Mouse (Mus musculus) embryonic facial prominence, embryonic 15.5 days (tissue): Measurements from ENCODE around the gene Irf4. TPM values are rescaled to one million over a fixed set of nuclear protein-coding genes. Genes with fewer than 3 reads are reported as not detected.

Experiments used
- ATAC-seq: fragments of 200-750 bp; cut with Nextera tagmentation; 2 replicates; pipeline ENCODE4 v1.8.0; 2017; ENCODE audit warnings: low read depth, moderate TSS enrichment; ENCODE audit not compliant: insufficient number of reproducible peaks, low FRiP score, low TSS enrichment
- H3K27ac ChIP-seq: fragments of 300-500 bp; sonication (generic); replicated peaks from 2 replicates; pipeline ENCODE4 v1.5.1; 2015; ENCODE audit warnings: mild to moderate bottlenecking, inconsistent platforms
- H3K27me3 ChIP-seq: fragments of 300-500 bp; sonication (generic); 2 replicates; pipeline ENCODE4 v1.6.1; 2015; ENCODE audit warnings: inconsistent platforms
- H3K36me3 ChIP-seq: fragments of 300-500 bp; sonication (generic); 2 replicates; pipeline ENCODE4 v1.6.1; 2015; ENCODE audit warnings: mild to moderate bottlenecking, inconsistent platforms
- H3K4me1 ChIP-seq: fragments of 300-500 bp; sonication (generic); 2 replicates; pipeline ENCODE4 v1.6.1; 2015; ENCODE audit warnings: inconsistent platforms
- H3K4me2 ChIP-seq: fragments of 300-500 bp; sonication (generic); replicated peaks from 2 replicates; pipeline ENCODE4 v1.6.1; 2015; ENCODE audit warnings: mild to moderate bottlenecking, inconsistent platforms
- H3K4me3 ChIP-seq: fragments of 300-500 bp; sonication (generic); replicated peaks from 2 replicates; pipeline ENCODE4 v1.5.1; 2015; ENCODE audit warnings: mild to moderate bottlenecking, inconsistent platforms
- H3K9ac ChIP-seq: fragments of 300-500 bp; sonication (generic); 2 replicates; pipeline ENCODE4 v1.6.1; 2015; ENCODE audit warnings: inconsistent platforms
- H3K9me3 ChIP-seq: fragments of 300-500 bp; sonication (generic); replicated peaks from 2 replicates; pipeline ENCODE4 v1.6.1; 2016; ENCODE audit warnings: inconsistent platforms
- WGBS: fragments of 180-500 bp; shearing (Covaris S2); methylation state at CpG from one replicate; pipeline ENCODE4 v1.1.7; 2015; 5-methylcytosine and 5-hydroxymethylcytosine counted together
- polyA plus RNA-seq: library from polyadenylated mRNA; unstranded; fragments of >200 nt; fragmentation: Nextera tagmentation; extraction: Ambion mirVana; gene quantifications from 2 replicates; pipeline ENCODE4 v1.2.1, GENCODE M21; 2015

Gene Irf4
- polyA plus RNA-seq, 1 experiment from 2014 or later = 0.20 TPM

DNA sequence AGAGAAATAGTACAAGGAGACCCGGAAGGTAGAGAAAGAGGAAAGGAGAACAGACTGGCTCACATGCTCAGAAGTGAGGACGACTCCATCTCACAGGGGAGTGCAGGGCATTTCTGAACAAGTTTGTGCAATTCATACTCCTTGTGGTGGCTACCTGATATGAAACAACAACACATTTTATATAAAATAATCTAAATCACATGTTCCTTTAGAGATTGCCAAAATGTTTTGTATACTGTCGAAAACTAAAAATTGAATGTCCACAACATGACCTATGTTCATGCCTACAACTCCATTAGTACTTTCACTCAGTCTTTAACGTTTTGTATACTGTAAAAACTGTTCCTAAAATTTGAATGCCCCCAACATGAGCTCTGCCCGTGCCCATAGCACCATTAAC, 7.9 kb upstream of the Irf4 start:
- H3K9me3 ChIP-seq = no peaks in the 10 kb centered on the region
- no peaks in the 10 kb centered on the region for H3K4me1 ChIP-seq
- no peak overlapping the region for H3K9ac ChIP-seq
- H3K4me2 ChIP-seq = no peak overlapping the region
- 72% methylated on average over 5 of the region's 5 CpGs for WGBS
- peaks cover 4% of the 10 kb centered on the region; the same call in 1 of the 2 replicates for H3K27me3 ChIP-seq
- H3K27ac ChIP-seq = no peak overlapping the region
- no peak for ATAC-seq
- H3K36me3 ChIP-seq = no peaks in the 10 kb centered on the region
- H3K4me3 ChIP-seq = no peak overlapping the region

DNA sequence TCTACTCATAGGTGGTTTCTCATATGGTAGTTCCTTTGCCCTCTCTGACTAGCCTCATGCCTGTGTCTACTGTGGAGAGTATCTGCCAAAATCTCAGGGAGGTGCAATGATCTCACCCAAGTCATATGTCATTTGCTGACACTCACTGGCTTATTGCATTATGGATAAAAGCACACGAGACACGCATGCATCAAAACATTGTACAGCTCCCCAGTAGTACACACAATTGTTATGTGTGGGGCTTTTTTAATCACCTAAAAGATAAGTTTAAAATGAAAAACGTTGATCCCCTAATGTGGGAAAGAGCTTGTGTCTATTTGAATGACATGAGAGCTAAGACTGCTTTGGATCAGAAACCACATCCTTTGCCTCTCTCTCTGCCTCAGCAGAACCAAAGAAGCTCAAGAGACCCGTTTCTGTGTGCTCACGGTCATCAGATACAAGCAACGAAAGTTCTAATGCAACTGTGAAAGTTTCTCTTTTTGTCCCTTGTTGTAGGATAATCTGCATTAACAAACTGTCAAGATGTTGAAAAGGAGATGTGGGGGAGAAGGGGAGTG, 6.5 kb upstream of the Irf4 start:
- whole genome bisulfite sequencing = 72% methylated on average over 6 of the region's 6 CpGs
- H3K9me3 ChIP-seq = no peaks in the 10 kb centered on the region
- no peak overlapping the region for H3K9ac ChIP-seq
- H3K27me3 ChIP-seq = peaks cover 15% of the 10 kb centered on the region
- no peak for ATAC-seq
- no peak overlapping the region for H3K27ac ChIP-seq
- no peaks in the 10 kb centered on the region for H3K36me3 ChIP-seq
- H3K4me2 ChIP-seq = no peak overlapping the region
- no peaks in the 10 kb centered on the region for H3K4me1 ChIP-seq
- H3K4me3 ChIP-seq = no peak overlapping the region

DNA sequence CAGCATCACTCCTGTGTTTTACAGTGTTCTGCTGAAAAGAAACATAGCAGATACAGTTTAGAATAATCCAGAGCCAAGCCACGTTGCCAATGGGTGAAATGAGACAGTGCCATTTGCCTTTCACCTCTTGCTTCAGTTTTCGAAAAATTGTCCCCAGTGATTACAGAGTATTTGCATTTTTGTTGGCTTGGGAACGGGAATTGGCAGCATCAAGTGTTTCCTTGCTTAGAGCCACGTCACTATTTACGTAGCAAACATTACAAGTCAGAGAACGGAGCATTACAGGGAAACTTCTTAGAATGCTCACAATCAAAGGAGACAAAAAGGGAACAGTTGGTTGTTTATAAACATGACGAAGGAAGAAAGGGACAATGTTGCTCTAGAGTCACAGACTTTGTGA, 3.9 kb upstream of the Irf4 start:
- Histone ChIP-seq H3K9me3 (no peaks in the 10 kb centered on the region), H3K4me2 (no peak overlapping the region), H3K4me1 (peaks cover 15% of the 10 kb centered on the region), H3K27me3 (peaks cover 41% of the 10 kb centered on the region), H3K4me3 (no peak overlapping the region), H3K27ac (no peak overlapping the region), H3K9ac (no peak overlapping the region), H3K36me3 (no peaks in the 10 kb centered on the region)
- WGBS = 61% methylated on average over 7 of the region's 7 CpGs
- ATAC-seq = no peak

DNA sequence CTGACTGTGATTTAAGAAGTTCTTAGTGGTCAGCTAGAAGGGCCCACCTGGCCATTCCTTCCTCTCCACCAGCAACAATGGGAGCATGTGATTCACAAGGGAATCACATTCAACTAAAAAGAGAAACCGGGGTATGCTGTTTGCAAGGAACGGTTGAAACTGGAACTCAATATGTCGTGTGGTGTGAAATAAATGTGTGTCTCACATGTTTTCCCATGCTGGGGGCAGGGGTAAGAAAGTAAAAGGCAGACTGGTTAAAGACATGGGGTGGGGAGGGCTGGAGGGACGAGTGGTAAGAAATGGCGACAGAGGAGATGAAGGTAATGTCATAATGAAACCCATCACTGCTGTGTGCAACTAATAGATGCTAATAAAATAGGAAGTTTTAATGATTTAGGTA, 2.0 kb upstream of the Irf4 start:
- Histone ChIP-seq H3K27me3 (peaks cover 60% of the 10 kb centered on the region), H3K4me1 (peaks cover 23% of the 10 kb centered on the region), H3K9ac (no peak overlapping the region), H3K9me3 (no peaks in the 10 kb centered on the region), H3K36me3 (no peaks in the 10 kb centered on the region), H3K4me3 (no peak overlapping the region), H3K4me2 (no peak overlapping the region), H3K27ac (no peak overlapping the region)
- WGBS = 63% methylated on average over 5 of the region's 5 CpGs
- ATAC-seq = no peak

DNA sequence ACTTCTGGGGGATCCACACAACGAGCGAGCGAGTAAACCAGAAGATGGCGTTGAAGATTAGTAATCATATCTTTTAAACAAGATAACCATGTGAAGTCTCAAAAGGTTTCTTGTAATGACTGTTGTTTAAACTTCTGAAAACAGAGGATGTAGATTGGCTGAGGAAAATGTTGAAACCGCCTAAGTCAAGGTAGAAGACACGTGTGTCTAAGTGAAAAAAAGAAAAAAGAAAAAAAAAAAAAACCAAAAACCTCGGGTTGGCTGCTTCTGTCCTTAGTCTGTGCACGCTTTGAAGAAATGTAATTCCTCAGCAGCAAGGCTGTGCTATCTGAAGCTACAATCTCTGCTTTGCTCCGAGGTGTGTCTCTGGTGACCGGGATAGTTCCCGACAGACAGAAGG, 1.5 kb upstream of the Irf4 start:
- H3K27ac ChIP-seq = no peak overlapping the region
- peaks cover 61% of the 10 kb centered on the region for H3K27me3 ChIP-seq
- no peak for ATAC-seq
- H3K9me3 ChIP-seq = no peaks in the 10 kb centered on the region
- 54% methylated on average over 11 of the region's 11 CpGs for WGBS
- no peaks in the 10 kb centered on the region for H3K36me3 ChIP-seq
- H3K4me2 ChIP-seq = no peak overlapping the region
- peaks cover 23% of the 10 kb centered on the region for H3K4me1 ChIP-seq
- H3K9ac ChIP-seq = no peak overlapping the region
- no peak overlapping the region for H3K4me3 ChIP-seq

DNA sequence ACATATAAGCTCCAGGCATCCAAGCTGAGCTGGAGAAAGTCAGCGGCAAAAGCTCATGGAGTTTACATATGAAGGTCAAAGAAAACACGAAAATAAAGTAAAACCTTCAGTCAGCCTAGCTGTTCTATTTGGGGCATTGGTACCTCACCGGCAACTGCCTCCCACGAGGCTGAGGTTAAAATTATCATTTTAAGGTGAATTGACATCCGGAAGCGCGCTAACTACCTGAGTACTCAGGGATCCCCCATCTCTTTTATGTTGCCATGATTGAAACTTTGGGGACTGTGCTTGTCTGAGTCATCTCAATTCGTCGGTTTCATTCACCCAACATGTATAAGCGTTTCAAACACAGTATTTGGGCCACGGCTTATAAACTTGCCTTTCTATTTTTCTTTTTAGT, 705 bp upstream of the Irf4 start:
- Histone ChIP-seq H3K27ac (no peak overlapping the region), H3K4me2 (no peak overlapping the region), H3K9me3 (no peaks in the 10 kb centered on the region), H3K4me1 (peaks cover 23% of the 10 kb centered on the region), H3K9ac (no peak overlapping the region), H3K36me3 (no peaks in the 10 kb centered on the region), H3K27me3 (peaks cover 67% of the 10 kb centered on the region), H3K4me3 (no peak overlapping the region)
- 54% methylated on average over 11 of the region's 11 CpGs for WGBS
- ATAC-seq = no peak

DNA sequence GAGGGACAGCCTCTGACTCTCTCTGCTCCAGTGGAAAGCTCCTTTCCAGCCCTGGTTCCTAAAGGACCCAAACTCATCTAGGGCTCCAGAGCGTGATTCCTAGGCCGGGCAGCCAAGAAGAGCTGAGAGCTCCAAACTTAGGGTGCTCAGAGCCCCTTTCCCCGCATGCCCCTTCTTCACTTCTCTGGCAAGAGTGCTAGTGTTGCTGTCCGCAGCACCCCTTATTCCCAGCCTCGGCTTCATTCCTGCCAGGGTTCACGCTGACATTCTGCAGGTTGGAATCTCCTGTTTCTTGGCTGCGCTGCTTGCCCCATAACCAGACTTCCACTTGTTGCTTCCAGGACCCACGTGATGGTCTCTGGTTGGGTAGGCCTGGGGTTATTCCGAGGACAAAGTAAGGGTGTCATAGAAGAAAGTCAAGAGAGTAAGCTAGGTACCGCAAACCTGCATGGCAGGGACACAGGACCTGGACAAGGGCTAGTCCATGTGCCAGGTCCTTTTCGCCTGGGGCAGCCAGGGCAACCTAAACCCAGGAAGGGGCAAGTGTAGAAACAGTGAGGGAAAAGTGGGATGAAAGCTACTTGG, 623 bp downstream of the Irf4 start:
- Histone ChIP-seq H3K27ac (no peak overlapping the region), H3K4me3 (peak overlapping the region; percentile 39), H3K4me1 (peaks cover 23% of the 10 kb centered on the region), H3K27me3 (peaks cover 67% of the 10 kb centered on the region), H3K4me2 (peak overlapping the region; percentile 75), H3K9ac (no peak overlapping the region), H3K36me3 (no peaks in the 10 kb centered on the region), H3K9me3 (no peaks in the 10 kb centered on the region)
- ATAC-seq = no peak
- 4% methylated on average over 11 of the region's 11 CpGs for WGBS

DNA sequence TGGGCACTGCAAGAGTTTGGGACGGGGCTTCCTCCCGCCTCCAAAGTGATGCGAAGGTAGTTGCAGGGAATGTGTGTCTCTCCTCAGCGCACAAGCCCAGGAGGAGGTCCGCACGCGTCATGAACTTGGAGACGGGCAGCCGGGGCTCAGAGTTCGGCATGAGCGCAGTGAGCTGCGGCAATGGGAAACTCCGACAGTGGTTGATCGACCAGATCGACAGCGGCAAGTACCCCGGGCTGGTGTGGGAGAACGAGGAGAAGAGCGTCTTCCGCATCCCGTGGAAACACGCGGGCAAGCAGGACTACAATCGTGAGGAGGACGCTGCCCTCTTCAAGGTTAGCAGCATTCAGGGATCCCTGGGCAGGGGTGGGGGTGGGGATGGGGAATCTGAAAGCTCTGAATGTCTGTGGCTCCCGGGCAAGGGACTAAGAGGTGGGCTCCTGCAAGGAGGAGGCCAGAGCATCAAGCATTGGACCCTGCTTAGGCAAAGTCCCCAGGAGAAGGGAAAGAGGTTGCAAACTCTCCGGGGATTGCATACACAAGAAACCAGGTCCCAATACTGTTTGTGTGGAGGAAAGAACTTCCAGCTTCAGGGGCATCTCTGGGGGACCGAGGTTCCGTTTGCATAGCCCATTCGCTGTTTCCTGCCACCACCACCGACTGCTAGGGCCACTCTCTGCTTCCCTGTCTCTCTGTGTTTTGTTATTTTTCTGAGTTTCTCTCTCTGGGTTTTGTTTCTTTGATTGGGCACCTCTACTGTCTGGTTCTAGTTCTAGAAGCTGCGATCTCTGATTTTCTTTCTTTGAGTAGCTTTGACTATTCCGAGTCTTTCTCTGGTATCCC, 1.7 kb downstream of the Irf4 start:
- no peak for ATAC-seq
- Histone ChIP-seq H3K27ac (no peak overlapping the region), H3K4me3 (peak overlapping the region; percentile 39), H3K4me2 (peak overlapping the region; percentile 75), H3K36me3 (no peaks in the 10 kb centered on the region), H3K27me3 (peaks cover 70% of the 10 kb centered on the region), H3K9ac (no peak overlapping the region), H3K4me1 (peaks cover 23% of the 10 kb centered on the region), H3K9me3 (no peaks in the 10 kb centered on the region)
- 3% methylated on average over 33 of the region's 33 CpGs for WGBS

DNA sequence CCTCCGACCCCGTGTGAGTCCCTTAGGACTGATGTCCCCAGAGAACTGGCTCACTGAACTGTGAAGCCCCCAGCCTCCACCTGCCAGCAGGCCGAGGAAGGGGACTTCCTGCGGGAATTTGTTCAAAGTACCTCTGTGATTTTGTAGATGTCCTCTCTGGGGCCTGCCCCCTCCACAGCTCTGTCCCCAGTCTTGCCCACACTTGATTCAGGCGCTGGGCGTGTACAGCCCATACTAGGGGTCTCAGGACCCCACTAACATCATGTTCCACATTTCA, 2.2 kb downstream of the Irf4 start:
- H3K36me3 ChIP-seq = no peaks in the 10 kb centered on the region
- peaks cover 66% of the 10 kb centered on the region for H3K27me3 ChIP-seq
- no peak overlapping the region for H3K27ac ChIP-seq
- no peak overlapping the region for H3K4me3 ChIP-seq
- 26% methylated on average over 6 of the region's 6 CpGs for WGBS
- ATAC-seq = no peak
- H3K4me2 ChIP-seq = no peak overlapping the region
- peaks cover 23% of the 10 kb centered on the region for H3K4me1 ChIP-seq
- no peak overlapping the region for H3K9ac ChIP-seq
- H3K9me3 ChIP-seq = no peaks in the 10 kb centered on the region

DNA sequence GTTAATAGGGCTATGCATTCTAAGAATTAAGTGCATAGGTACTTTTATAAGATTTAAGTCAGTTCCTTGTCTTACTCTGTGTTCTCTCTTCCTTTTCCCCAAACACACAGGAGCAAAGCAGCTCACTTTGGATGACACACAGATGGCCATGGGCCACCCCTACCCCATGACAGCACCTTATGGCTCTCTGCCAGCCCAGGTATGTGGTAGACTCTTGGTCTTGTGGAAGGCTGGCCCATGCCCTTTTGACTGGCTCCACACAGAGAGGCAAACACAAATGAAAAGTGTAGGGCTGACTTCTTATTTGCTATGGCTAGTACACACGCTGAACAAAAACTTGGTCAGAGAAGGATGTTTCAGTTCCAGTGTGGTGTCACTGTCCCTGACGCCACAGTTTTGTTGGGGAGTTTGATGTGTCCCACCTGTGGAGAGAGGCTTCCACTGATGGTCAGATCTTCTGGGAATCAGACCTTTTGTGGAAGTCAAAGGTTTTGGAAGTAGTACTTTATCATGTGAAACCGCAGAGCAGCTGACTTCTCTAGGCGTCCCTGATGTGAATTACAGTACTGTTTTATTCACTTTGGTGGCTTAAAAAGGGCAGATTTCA, 3.7 kb downstream of the Irf4 start:
- H3K36me3 ChIP-seq = no peaks in the 10 kb centered on the region
- H3K4me1 ChIP-seq = peaks cover 23% of the 10 kb centered on the region
- H3K9me3 ChIP-seq = no peaks in the 10 kb centered on the region
- ATAC-seq = no peak
- H3K4me3 ChIP-seq = no peak overlapping the region
- H3K4me2 ChIP-seq = no peak overlapping the region
- H3K27me3 ChIP-seq = peaks cover 53% of the 10 kb centered on the region
- H3K9ac ChIP-seq = no peak overlapping the region
- 80% methylated on average over 4 of the region's 4 CpGs for WGBS
- no peak overlapping the region for H3K27ac ChIP-seq

DNA sequence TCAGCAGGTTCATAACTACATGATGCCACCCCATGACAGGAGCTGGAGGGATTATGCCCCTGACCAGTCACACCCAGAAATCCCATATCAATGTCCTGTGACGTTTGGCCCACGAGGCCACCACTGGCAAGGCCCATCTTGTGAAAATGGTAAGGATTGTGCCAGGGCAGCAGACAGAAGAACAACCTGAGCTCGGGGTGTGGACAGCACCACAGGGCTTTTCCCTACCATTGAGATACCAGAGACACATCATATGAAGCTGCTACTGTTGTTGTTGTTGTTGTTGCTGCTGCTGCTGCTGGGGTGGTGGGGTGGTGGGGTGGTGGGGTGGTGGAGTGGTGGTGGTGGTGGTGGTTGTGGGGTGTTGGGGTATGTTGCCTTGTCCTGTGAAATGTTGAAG, 4.4 kb downstream of the Irf4 start:
- Histone ChIP-seq H3K4me3 (no peak overlapping the region), H3K4me1 (peaks cover 23% of the 10 kb centered on the region), H3K4me2 (no peak overlapping the region), H3K27ac (no peak overlapping the region), H3K9ac (no peak overlapping the region), H3K27me3 (peaks cover 45% of the 10 kb centered on the region), H3K9me3 (no peaks in the 10 kb centered on the region), H3K36me3 (no peaks in the 10 kb centered on the region)
- 78% methylated on average over 3 of the region's 3 CpGs for WGBS
- ATAC-seq = no peak
